Mouse (Mus musculus): ENCODE results near the gene Mpdz. TPM values are rescaled to one million over a fixed set of nuclear protein-coding genes. Genes with fewer than 3 reads are reported as not detected.
A peak's percentile ranks its signal among the peaks of the same experiment; 100 is the strongest.

Gene Mpdz
- total RNA-seq (2021): 106 and 129 TPM in 2 replicates
- long read RNA-seq, partial matches to known transcripts: 13 of 27 reads
- long read RNA-seq, other reads (novel, unspliced or antisense): 14 of 27 reads

- peak; percentile 86 for DNase-seq
Observed at GRCm38 (mm10) chr4:81442078-81442981, at the start of gene Mpdz. Gene Mpdz, minus strand, starts transcription at chr4:81442815.

DNA sequence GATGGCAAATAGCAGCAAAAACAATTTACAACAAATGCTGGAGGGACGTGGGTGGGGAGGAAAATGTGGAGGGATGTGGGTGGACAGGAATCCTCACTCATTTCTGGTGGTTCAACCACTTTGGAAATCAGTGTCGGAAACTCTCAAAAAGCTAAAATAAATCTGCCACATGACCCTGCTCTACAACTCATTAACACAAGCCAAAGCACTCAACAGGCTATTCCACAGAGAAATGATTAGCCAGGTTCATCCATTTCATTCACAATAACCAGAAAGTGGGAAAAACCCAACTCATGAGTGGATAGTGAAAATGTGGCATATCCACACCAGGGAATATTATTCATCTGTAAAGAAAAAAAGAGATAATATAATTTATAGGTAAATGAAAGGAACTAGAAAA lies 47.9 kb upstream of the Mpdz start:
- DNase-seq: no peak

DNA sequence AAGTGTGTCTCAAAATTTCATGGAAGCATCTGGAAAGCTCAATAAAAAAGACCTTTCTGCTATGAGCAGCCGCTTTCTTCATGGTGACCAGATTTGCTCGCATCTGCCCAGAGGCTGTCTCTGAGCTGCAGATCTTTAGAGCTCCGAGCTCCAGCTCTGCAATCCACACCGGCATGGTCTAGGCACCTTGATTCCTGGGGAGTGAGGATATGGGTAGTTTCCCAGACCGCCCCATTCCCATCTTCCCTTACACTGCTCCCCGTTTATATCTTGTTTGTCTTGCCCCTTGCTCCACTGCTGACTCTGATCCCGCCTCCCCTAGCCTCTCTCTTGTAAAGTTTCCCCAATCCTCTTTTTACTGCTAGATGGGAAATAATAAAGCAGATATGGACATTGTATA lies 42.0 kb upstream of the Mpdz start:
- DNase-seq: no peak

- DNase-seq: no peak
Observed at GRCm38 (mm10) chr4:81483887-81484602, 41.4 kb upstream of the Mpdz start.

GRCm38 (mm10) chr4:81483159-81483558 lies 40.5 kb upstream of the Mpdz start:
- DNase-seq: no peak

- no peak for DNase-seq
Observed at GRCm38 (mm10) chr4:81466821-81467220, 24.2 kb upstream of the Mpdz start.

- DNase-seq: no peak
Observed at GRCm38 (mm10) chr4:81465172-81465571, 22.6 kb upstream of the Mpdz start.

DNA sequence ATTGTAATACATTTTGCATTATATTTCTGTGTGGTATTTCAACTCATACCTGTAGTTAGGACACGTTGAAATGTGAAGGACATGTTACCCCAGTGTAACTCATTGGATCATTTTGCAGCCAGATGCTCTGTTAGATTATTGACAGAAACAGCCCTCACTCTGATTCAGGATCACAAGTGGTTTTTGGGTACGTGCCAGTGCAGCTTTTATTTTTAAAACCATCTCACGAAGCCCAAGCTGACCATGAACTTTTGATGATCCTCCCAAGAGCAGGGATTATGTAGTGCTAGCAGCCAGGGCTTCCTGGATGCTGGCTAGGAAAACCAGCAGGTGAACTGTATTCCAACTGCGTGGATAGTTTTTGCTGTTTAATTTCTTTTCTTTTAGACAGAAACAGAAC lies 19.6 kb upstream of the Mpdz start:
- peak; percentile 39 for DNase-seq

DNA sequence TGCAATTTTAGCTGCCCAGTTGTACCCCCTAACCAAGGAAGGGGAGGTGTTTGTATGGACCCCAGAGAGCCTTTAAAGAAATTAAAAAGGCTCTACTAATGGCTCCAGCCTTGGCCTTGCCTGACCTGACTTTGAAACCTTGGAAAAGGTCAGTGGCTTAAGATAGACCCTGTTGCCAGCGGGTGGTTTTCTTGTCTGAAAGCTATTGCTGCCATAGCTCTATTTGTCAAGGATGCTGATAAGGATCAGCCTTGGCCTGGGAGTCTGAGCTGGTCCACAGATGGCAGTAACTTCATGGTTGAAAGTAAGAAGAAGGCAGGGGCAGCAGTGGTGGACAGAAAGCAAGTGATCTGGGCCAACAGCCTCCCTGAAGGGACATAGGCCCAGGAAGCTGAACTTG lies 16.3 kb upstream of the Mpdz start:
- DNase-seq: peak; percentile 29

GRCm38 (mm10) chr4:81453806-81454205 lies 11.2 kb upstream of the Mpdz start:
- no peak for DNase-seq

DNA sequence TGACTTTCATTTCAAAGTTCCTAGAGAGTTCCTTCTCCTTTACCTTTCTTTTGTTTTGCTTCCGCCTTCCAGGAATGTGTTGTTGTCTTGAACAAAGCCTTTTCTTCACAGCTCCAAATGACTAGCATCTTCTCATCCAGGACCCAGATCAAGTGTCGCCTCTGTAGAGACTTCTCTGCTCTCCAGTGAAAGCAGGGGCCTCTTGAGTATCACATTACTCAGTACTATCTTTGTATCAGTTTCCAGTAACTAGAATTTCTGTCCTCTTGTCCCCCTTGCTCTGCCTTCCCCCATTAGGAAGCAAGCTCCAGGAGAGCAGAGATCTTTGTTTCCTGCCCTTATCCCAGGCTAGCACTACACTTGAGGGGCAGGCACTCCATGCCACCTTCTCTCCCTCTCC lies 9.6 kb upstream of the Mpdz start:
- DNase-seq: no peak

GRCm38 (mm10) chr4:81449413-81449812 lies 6.8 kb upstream of the Mpdz start:
- no peak for DNase-seq

DNA sequence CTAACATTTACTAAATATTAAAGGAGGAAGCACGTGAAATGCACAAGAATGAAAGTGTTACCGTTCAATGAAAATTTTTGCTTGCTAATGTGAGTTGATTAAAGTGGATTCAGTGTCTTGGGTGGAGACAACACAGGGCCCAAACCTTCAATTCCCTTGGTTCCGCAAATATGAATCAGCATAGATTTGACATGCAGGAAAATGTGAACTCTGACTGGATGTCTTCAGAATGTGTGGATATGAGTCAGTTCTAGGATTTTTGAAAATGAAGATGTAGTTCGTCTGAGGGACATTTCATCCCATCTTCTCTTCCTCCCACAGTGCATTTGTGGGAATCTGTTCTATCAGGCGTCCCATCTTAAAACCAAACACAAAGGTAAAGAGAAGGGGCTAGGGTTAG lies 951 bp upstream of the Mpdz start:
- no peak for DNase-seq

GRCm38 (mm10) chr4:81433961-81434360 lies 8.7 kb downstream of the Mpdz start:
- no peak for DNase-seq

GRCm38 (mm10) chr4:81430826-81431225 lies 11.8 kb downstream of the Mpdz start:
- no peak for DNase-seq

DNA sequence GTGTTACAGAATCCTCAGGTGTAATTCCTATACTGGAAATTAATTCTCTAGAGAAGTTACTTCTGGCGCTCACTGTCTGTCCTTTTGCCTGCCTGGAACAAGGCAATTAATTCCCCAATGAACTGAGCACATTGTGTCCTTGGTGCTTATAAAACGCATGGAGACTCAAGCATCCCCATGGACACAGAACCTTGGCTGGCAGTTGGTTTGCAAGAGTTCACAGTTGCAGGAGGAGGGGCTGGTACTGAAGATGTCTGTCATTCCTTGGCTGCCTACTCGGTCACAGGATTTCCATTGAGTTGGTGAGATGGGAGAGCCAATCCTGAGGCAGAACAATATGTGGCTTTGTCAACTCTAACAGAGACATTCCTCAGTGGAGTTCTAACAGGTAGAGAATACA lies 12.5 kb downstream of the Mpdz start:
- DNase-seq: peak; percentile 7

DNA sequence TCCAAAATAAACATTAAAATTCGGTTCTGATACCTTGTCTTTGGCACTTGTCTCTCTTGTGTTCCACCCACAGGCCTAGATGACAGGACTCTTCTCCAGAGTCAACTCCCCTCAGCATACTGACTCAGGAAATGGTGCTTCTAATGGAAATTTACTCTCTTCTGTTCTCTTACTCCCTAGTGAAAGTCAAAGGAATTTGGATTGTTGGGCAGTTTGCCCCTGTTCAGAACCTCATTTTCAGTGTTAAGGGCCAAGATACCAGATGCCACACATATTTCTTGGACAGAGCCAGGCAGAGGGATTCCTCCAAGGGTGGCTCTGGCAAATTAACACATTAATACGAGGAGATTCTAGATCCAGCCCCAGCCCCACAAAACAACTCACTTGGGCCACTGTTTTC lies 12.9 kb downstream of the Mpdz start:
- no peak for DNase-seq

- no peak for DNase-seq
Observed at GRCm38 (mm10) chr4:81423556-81423955, 19.1 kb downstream of the Mpdz start.

- DNase-seq: no peak
Observed at GRCm38 (mm10) chr4:81421621-81422020, 21.0 kb downstream of the Mpdz start.

- DNase-seq: no peak
Observed at GRCm38 (mm10) chr4:81415324-81416026, 27.1 kb downstream of the Mpdz start.

DNA sequence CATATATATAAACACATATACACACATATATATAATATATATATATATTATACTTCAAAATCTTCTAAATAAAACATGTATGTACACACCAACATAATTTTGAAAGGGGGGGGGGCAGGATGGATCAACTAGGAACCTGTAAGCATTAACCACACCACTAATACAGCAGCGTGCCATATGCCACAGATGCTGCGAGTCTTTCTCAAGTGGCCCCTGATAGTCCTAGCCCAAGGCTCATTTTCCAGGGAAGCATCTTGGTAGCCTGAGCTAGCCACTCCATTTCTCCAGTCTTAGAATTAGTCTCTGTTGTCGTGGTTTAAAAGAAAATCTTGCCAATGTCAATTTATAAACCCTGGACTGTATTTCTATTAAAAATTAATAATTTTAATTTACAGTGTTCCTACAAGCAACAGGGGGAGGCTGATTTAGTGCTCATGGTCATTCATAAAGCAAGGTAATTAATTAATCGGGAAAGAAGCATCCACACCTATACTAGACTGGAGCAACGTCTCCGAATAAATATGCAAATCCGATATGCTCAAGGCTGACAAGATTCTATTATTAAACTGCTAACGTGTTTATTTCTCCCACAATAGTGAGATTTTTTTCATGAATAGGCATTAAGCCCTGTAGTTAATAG lies 27.8 kb downstream of the Mpdz start:
- no peak for DNase-seq

DNA sequence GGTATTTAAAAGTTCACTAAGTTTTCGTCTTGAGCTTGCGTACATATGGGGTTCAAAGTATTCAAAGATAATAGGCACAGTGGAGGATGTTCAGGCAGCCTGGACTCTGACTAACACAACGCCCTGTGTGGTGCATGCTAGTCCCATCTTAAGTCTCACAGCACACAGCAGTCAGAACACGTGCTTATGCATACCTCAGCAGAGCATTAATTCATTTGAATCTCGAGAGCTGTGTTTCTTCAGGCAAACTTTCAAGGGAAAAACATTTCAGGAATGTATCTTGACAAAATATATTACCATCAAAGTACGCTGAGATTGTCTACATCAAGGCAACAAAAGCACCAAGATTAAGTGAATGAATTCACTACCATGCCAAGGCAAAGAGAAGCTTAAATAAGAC lies 45.7 kb downstream of the Mpdz start:
- no peak for DNase-seq
